Mouse (Mus musculus): ENCODE results near the gene Primpol.

- no peak for TF ChIP-seq GATA1 (IDR thresholded peaks at IDR 0.05; ENCODE audit: borderline replicate concordance, low read length)
- no peak for TF ChIP-seq FLI1 (IDR thresholded peaks at IDR 0.05; ENCODE audit: low read length)
Observed at GRCm38 (mm10) chr8:46627881-46628280, 10.9 kb upstream of the Primpol start.

Data from megakaryocyte, embryonic 14.5 days (primary cell).